Mouse (Mus musculus) brain, adult 10 weeks (tissue): ENCODE measurements around the gene Slain1. TPM values are rescaled to one million over a fixed set of nuclear protein-coding genes. Genes with fewer than 3 reads are reported as not detected.

Experiments used
- polyA plus RNA-seq: library from polyadenylated mRNA; stranded (reverse); fragments of 350-450 nt; fragmentation: Illumina TruSeq; extraction: RNeasy Lipid Tissue Mini Kit (QIAGEN cat#74804); gene quantifications from one replicate; pipeline ENCODE4 v1.2.3, GENCODE M21; 2015; ENCODE audit warnings: low read depth, low replicate concordance

The Slain1 gene
- 46.4 TPM for polyA plus RNA-seq

DNA sequence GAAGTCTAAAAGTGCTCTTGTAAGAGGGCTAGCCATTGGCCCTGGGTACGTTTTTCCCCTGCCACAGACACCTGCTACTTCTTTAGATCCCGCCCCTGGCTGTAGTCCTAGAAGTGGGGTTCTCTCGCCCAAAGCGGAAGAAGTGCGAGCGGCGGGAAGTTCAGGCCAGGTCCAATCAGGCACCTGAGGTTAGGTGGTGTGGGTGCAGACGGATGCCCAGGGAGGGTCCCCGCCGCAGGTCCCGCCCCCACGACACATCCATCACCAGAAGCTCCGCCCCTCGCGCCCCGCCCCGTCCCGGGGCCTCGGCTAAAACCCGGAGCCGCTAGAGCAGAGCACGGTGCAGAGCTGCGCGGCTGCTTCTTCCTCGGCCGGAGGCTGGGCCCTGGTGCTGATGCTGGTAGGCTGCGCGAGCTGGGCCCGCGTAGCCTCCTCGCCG, at the start of gene Slain1:
Gene Slain1, plus strand, starts transcription at position 333 of the 439 bp plus-strand sequence.

Other genes with a start within 250 kb of the Slain1 start
- gene Scel, start 136.9 kb upstream of the Slain1 start, polyA plus RNA-seq, result 2.1 TPM
- gene Ednrb, start 194.2 kb downstream of the Slain1 start, polyA plus RNA-seq, result 37.4 TPM